Mouse (Mus musculus): ENCODE data around the gene Zbtb34. TPM values are rescaled to one million over a fixed set of nuclear protein-coding genes. Genes with fewer than 3 reads are reported as not detected.

Zbtb34 gene
- polyA plus RNA-seq, 1 experiment, result 5.7 TPM

DNA sequence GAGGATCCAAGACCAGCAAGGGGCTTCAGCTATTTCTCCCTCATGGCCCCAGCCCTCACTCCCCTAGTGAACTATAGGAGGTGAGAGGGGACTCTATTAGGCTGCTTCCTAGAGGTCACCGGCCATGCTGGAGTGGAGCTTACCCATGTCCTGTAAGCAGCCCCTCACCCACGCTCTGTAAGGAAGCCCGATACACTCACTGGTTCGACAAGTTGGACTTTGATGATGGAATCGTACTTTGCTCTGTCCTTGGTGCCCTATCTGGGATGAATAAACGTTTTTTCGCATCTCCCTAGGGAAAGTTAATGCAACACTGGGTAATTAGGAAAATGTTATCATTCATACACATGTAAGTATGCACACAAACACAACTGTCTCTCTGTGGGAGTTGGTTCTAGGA lies 30.9 kb upstream of the Zbtb34 start:
- H3K27ac ChIP-seq (ENCODE audit: control insufficient read depth, insufficient read depth, low read depth, low read length, poor library complexity), result no peak overlapping the region

DNA sequence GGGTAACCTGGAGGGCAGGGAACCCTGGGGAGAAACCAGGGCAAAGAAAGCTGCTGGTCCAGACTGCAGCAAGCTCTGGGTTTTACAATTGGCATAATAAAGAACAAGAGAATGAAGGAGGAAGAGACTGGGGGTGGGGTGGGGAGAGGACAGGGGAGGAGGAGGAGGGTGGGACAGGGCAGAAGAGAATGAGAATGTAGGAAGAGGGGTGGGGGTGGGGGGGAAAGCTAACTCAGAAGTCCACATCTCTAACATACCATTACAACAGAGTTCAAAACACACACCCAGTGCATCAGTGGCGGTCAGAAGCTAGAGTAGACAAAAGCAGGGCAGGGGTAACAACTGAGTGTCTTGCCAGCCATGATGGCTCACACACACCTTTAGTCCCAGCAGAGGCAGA lies 29.9 kb upstream of the Zbtb34 start:
- TF ChIP-seq CTCF (IDR thresholded peaks at IDR 0.05; ENCODE audit: control insufficient read depth, insufficient read depth, low read length) (no peak), POLR2A (IDR thresholded peaks at IDR 0.05; ENCODE audit: borderline replicate concordance, control insufficient read depth, low read depth, low read length) (no peak)
- Histone ChIP-seq H3K4me3 (replicated peaks; ENCODE audit: control insufficient read depth, low read depth, low read length) (no peak overlapping the region), H3K27ac (ENCODE audit: control insufficient read depth, insufficient read depth, low read depth, low read length, poor library complexity) (no peak overlapping the region), H3K4me1 (ENCODE audit: control insufficient read depth, insufficient read depth, low read length) (no peaks in the 10 kb centered on the region)
- WGBS, result 94% methylated on average over 1 of the region's 1 CpGs

More for the DNA sequence above, 30.9 kb upstream of the Zbtb34 start:
- Histone ChIP-seq H3K4me3 (replicated peaks; ENCODE audit: control insufficient read depth, low read depth, low read length) (no peak overlapping the region), H3K4me1 (ENCODE audit: control insufficient read depth, insufficient read depth, low read length) (no peaks in the 10 kb centered on the region)
- 88% methylated on average over 7 of the region's 7 CpGs for WGBS
- TF ChIP-seq CTCF (IDR thresholded peaks at IDR 0.05; ENCODE audit: control insufficient read depth, insufficient read depth, low read length), result no peak

- TF ChIP-seq POLR2A (IDR thresholded peaks at IDR 0.05; ENCODE audit: borderline replicate concordance, control insufficient read depth, low read depth, low read length), result no peak
- Histone ChIP-seq H3K4me1 (ENCODE audit: control insufficient read depth, insufficient read depth, low read length) (no peaks in the 10 kb centered on the region), H3K4me3 (replicated peaks; ENCODE audit: control insufficient read depth, low read depth, low read length) (no peak overlapping the region), H3K27ac (ENCODE audit: control insufficient read depth, insufficient read depth, low read depth, low read length, poor library complexity) (no peak overlapping the region)
- 67% methylated on average over 4 of the region's 4 CpGs for WGBS
Measured at GRCm38 (mm10) chr2:33459660-33460059, 28.5 kb upstream of the Zbtb34 start.

DNA sequence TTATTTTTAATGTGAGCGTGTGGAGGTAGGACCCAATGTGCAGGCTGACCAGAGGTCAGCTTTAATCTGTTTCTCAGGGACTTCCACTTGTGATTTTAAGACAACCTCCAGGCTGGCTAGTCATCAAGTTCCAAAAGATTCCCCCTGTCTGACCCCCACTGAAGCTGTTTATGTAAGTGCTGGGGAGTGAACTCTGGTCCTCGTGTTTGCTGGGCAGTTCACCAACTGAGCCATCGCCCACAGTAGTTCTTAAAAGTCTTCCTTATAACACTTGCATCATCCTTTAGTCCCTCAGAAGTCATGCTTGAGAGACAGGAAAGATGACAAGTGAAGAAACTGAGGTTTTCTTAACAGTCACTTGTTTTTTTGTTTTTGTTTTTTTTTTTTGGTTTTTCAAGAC lies 25.6 kb upstream of the Zbtb34 start:
- 72% methylated on average over 3 of the region's 3 CpGs for WGBS
- H3K4me1 ChIP-seq (ENCODE audit: control insufficient read depth, insufficient read depth, low read length), result no peaks in the 10 kb centered on the region; the same call in 1 of the 2 replicates

DNA sequence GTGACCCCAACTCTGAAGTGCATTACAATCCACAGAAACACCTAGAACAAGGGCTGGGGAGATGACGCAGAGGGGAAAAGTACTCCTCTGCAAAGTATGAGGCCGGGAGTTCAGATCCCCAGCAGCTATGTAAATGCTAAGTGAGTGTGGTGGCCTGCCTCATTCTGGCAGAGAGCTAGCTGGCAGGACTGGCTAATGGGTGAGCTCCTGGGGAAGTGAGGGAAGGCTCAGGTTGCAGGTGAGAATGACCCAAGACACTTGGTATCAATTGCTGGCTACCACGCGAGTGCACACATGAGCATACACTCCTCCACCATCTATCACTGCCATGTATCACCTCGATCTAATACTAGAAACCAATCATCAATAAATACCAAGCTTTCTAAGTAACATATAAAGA lies 25.1 kb upstream of the Zbtb34 start:
- Histone ChIP-seq H3K4me1 (ENCODE audit: control insufficient read depth, insufficient read depth, low read length) (no peaks in the 10 kb centered on the region; the same call in 1 of the 2 replicates), H3K27ac (ENCODE audit: control insufficient read depth, insufficient read depth, low read depth, low read length, poor library complexity) (no peak overlapping the region), H3K4me3 (replicated peaks; ENCODE audit: control insufficient read depth, low read depth, low read length) (no peak overlapping the region)
- TF ChIP-seq POLR2A (IDR thresholded peaks at IDR 0.05; ENCODE audit: borderline replicate concordance, control insufficient read depth, low read depth, low read length), result no peak
- 87% methylated on average over 5 of the region's 5 CpGs for WGBS

More for the DNA sequence above, 25.6 kb upstream of the Zbtb34 start:
- TF ChIP-seq POLR2A (IDR thresholded peaks at IDR 0.05; ENCODE audit: borderline replicate concordance, control insufficient read depth, low read depth, low read length) (no peak), CTCF (IDR thresholded peaks at IDR 0.05; ENCODE audit: control insufficient read depth, insufficient read depth, low read length) (no peak)
- H3K4me3 ChIP-seq (replicated peaks; ENCODE audit: control insufficient read depth, low read depth, low read length), result no peak overlapping the region
- no peak overlapping the region for H3K27ac ChIP-seq (ENCODE audit: control insufficient read depth, insufficient read depth, low read depth, low read length, poor library complexity)

DNA sequence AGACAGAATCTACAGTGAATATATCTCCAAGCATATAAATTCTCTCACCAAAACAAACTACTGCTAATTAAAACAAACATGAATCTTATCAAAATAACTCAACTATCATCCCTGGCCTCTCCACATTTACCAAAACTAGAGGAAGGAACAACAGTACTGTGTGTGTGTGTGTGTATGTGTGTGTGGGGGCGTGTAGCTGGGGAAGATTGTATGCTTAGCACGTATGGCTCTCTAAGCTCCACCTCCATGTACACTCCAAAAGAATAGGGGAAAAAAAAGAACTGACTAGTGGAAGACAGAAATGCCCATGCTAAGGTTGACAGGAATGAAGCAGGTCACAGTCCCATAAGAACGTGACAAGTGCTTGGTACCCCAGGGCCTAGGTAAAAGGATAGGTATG lies 24.2 kb upstream of the Zbtb34 start:
- no peak for TF ChIP-seq CTCF (IDR thresholded peaks at IDR 0.05; ENCODE audit: control insufficient read depth, insufficient read depth, low read length)
- no peak for TF ChIP-seq POLR2A (IDR thresholded peaks at IDR 0.05; ENCODE audit: borderline replicate concordance, control insufficient read depth, low read depth, low read length)
- Histone ChIP-seq H3K27ac (ENCODE audit: control insufficient read depth, insufficient read depth, low read depth, low read length, poor library complexity) (no peak overlapping the region), H3K4me3 (replicated peaks; ENCODE audit: control insufficient read depth, low read depth, low read length) (no peak overlapping the region), H3K4me1 (ENCODE audit: control insufficient read depth, insufficient read depth, low read length) (no peaks in the 10 kb centered on the region; the same call in 1 of the 2 replicates)
- WGBS, result 81% methylated on average over 3 of the region's 3 CpGs

DNA sequence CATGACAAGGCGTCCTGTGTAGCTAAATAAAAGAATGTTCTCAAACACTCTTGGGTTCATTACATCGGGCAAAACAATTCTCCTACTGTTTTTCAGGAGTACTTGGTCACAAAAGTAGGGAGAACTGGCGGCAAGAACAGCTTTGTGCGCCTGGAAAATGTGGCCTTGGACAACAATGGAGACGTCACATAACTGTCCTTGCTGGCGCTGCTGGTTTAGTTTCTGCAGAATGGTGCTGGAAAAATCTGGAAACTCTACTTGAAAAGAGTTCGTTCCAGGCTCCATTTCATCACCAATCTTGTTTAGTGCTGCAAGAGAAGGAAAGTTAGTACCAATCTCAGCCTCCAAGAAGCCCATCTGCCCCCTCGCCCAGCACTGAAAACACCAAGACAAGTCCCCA lies 23.7 kb upstream of the Zbtb34 start:
- H3K27ac ChIP-seq (ENCODE audit: control insufficient read depth, insufficient read depth, low read depth, low read length, poor library complexity), result no peak overlapping the region
- no peak for TF ChIP-seq CTCF (IDR thresholded peaks at IDR 0.05; ENCODE audit: control insufficient read depth, insufficient read depth, low read length)
- no peak for TF ChIP-seq POLR2A (IDR thresholded peaks at IDR 0.05; ENCODE audit: borderline replicate concordance, control insufficient read depth, low read depth, low read length)
- 88% methylated on average over 8 of the region's 8 CpGs for WGBS

GRCm38 (mm10) chr2:33453476-33453875 lies 22.4 kb upstream of the Zbtb34 start:
- no peak for TF ChIP-seq POLR2A (IDR thresholded peaks at IDR 0.05; ENCODE audit: borderline replicate concordance, control insufficient read depth, low read depth, low read length)
- no peak for TF ChIP-seq CTCF (IDR thresholded peaks at IDR 0.05; ENCODE audit: control insufficient read depth, insufficient read depth, low read length)
- H3K27ac ChIP-seq (ENCODE audit: control insufficient read depth, insufficient read depth, low read depth, low read length, poor library complexity), result no peak overlapping the region
- H3K4me1 ChIP-seq (ENCODE audit: control insufficient read depth, insufficient read depth, low read length), result no peaks in the 10 kb centered on the region; the same call in 1 of the 2 replicates
- no peak overlapping the region for H3K4me3 ChIP-seq (replicated peaks; ENCODE audit: control insufficient read depth, low read depth, low read length)
- 85% methylated on average over 3 of the region's 3 CpGs for WGBS

More for the DNA sequence above, 23.7 kb upstream of the Zbtb34 start:
- Histone ChIP-seq H3K4me1 (ENCODE audit: control insufficient read depth, insufficient read depth, low read length) (no peaks in the 10 kb centered on the region; the same call in 1 of the 2 replicates), H3K4me3 (replicated peaks; ENCODE audit: control insufficient read depth, low read depth, low read length) (no peak overlapping the region)

DNA sequence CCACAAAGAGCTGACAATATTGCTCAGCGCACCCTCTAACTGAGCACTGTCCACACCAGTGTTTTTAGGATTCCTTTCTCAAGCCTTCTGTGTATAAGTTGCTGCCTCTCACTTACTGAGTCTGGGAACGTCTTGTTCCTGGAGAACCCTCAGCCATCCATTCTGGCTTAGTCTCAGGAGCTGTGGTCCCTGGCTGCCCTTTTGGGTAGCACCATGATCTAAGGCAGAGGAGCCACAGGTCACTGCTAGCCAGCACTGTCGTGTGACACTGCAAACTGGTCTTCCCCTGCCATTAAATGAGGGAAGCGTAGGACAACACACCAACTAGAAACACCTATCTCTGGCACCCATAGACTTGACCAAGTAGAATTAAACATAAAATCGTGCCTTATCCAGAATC lies 21.6 kb upstream of the Zbtb34 start:
- no peak for TF ChIP-seq POLR2A (IDR thresholded peaks at IDR 0.05; ENCODE audit: borderline replicate concordance, control insufficient read depth, low read depth, low read length)
- TF ChIP-seq CTCF (IDR thresholded peaks at IDR 0.05; ENCODE audit: control insufficient read depth, insufficient read depth, low read length), result no peak
- Histone ChIP-seq H3K27ac (ENCODE audit: control insufficient read depth, insufficient read depth, low read depth, low read length, poor library complexity) (no peak overlapping the region), H3K4me3 (replicated peaks; ENCODE audit: control insufficient read depth, low read depth, low read length) (no peak overlapping the region), H3K4me1 (ENCODE audit: control insufficient read depth, insufficient read depth, low read length) (no peaks in the 10 kb centered on the region; the same call in 1 of the 2 replicates)
- 78% methylated on average over 5 of the region's 5 CpGs for WGBS

Measured in bone marrow, adult 2 months (tissue).